Mouse (Mus musculus): ENCODE data around the gene Crx.

The Crx gene

DNA sequence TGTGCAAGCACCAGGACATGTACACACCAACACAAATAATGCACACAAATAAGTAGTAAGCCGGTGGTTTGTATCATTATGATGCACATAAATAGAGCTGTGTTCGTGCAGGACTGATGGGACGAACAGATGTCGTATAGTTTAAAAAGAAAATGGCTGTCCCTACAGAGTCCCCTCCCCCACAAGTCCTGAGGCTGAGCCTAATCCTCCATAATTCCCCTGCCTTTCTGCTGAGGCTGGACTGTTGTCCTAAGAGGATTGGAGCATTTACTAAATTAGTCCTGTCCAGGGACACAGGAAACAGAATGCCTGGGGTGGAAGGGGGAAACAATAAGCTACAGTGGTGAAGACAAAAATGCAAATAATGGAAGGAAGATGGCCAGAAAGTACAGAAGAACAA, 15.7 kb downstream of the Crx start:
- in situ Hi-C loops (cut with MboI, MseI), result no loop called here

DNA sequence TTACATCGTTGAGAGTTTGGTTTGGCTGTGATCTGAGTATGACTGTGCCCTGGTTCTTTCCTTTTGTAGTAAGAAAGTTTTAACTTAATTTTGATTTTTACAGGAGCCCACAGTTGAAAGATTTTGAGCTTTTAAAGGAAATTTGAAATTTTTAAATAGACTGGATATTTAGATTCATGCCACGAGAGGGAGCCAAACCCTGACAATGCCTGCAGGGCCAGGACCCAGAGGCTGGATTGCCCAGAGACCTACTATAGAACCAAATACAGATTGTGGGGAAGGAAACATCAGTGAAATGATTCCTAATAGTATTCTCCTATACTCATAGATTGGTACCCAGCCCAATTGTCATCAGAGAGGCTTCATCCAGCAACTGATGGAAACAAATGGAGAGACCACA, 20.1 kb downstream of the Crx start:
- in situ Hi-C loops (cut with MboI, MseI), result no loop called here

DNA sequence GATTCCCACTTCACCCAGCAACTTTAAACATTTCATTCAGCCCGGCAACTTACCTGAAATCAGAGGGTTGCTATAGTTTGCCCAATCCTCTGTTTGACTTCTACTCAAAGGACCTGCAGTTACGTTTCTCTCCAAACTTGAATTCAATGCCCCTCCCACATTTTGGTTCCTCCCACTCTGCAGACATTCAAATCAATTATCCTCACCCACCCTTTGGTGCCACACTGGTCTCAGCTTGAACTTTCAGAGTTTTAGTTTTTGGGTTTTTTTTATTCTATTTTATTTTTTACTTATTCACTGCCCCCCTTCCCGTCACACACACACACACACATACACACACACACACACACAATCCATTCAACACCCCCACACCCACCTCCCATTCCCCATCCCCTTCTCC, 40.2 kb downstream of the Crx start, which contains the start of gene Obox6:
Gene Obox6 (minus strand): TSS at position 101 of the 400 bp plus-strand sequence.
- in situ Hi-C loops (cut with MboI, MseI), result no loop called here

Data from T-helper 17 cell (primary cell).